Mouse (Mus musculus): ENCODE measurements around the gene Cldn13.

GRCm38 (mm10) chr5:134944179-134944578 is 28.9 kb upstream of the Cldn13 start:
- no peak for TF ChIP-seq GATA1 (IDR thresholded peaks at IDR 0.05; ENCODE audit: low read length)
- no peak for TF ChIP-seq TAL1 (IDR thresholded peaks at IDR 0.05; ENCODE audit: low read length)

Measured in erythroblast, embryonic 14.5 days (primary cell).